Comparison of ENCODE assay signal across 16 mouse cellular contexts in the genomic region with DNA sequence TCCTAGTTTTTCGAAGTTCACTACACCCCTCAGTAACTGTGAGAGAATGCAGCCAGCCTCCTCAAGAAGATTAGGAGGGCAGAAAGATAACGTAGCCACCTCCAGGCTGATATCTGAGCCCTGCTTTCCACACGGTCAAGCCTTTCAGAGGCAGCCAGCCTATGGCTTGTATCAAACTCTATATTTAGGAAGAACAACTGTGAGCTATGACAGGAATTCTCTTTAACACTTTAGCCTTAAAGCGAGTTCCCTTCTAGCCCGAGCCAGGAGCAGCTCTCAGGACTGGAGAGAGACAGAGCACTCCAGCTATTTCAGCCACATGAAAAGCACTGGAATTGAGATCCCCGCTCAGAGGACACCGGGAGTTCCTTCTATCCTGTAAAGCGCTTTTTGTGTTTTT. TPM values are rescaled to one million over a fixed set of nuclear protein-coding genes. Genes with fewer than 3 reads are reported as not detected.
DNase-seq lines count a peak whose midpoint lies in the region; ATAC-seq and TF ChIP-seq lines count a peak whose summit lies in the region.
"Had no signal": no experiment of that assay in that cellular context is flagged by ENCODE, and none has a peak within 500 bp of the region (broad histone marks: within the 10 kb centered on the region; RNA-seq: fewer than 3 reads in every experiment).

A gene (plus strand): TSS at position 49 of the 400 bp plus-strand sequence.

- H3K27ac ChIP-seq in testis, adult 2 months (ENCODE audit: control insufficient read depth, insufficient read depth, low read depth, low read length), result peak within 1 kb of the TSS; percentile 14
- peak within 1 kb of the TSS; percentile 97 for H3K27ac ChIP-seq in heart, embryonic 16.5 days (ENCODE audit: low read length)
- H3K27ac ChIP-seq in forebrain, postnatal 0 days (ENCODE audit: low read depth, low read length), result no peak within 1 kb of the TSS
- no peak within 1 kb of the TSS for H3K27ac ChIP-seq in neural tube, embryonic 15.5 days (replicated peaks)
- H3K27ac ChIP-seq: kidney, embryonic 15.5 days had no signal

- peak within 1 kb of the TSS; percentile 3 for H3K4me3 ChIP-seq in testis, adult 2 months (ENCODE audit: control insufficient read depth, low read depth, low read length)
- peak within 1 kb of the TSS; percentile 54 for H3K4me3 ChIP-seq in heart, embryonic 16.5 days (ENCODE audit: low read length)
- no peak within 1 kb of the TSS for H3K4me3 ChIP-seq in forebrain, postnatal 0 days (ENCODE audit: low read depth, low read length)
- no peak within 1 kb of the TSS for H3K4me3 ChIP-seq in neural tube, embryonic 15.5 days (replicated peaks)
- H3K4me3 ChIP-seq: erythroblast, embryonic 14.5 days; kidney, embryonic 15.5 days had no signal

- no peaks in the 10 kb centered on the region for H3K36me3 ChIP-seq in testis, adult 2 months (ENCODE audit: control insufficient read depth, insufficient read depth, low read length)
- H3K36me3 ChIP-seq in heart, embryonic 16.5 days (ENCODE audit: control insufficient read depth, insufficient read depth), result no peaks in the 10 kb centered on the region
- H3K36me3 ChIP-seq in forebrain, postnatal 0 days (ENCODE audit: insufficient read depth), result no peaks in the 10 kb centered on the region
- no peaks in the 10 kb centered on the region for H3K36me3 ChIP-seq in neural tube, embryonic 15.5 days
- H3K36me3 ChIP-seq: kidney, embryonic 15.5 days had no signal

- H3K4me2 ChIP-seq in heart, embryonic 16.5 days (ENCODE audit: low read depth, low read length), result peak within 1 kb of the TSS; percentile 42
- no peak within 1 kb of the TSS for H3K4me2 ChIP-seq in forebrain, postnatal 0 days (ENCODE audit: low read depth)
- no peak within 1 kb of the TSS for H3K4me2 ChIP-seq in neural tube, embryonic 15.5 days
- H3K4me2 ChIP-seq: kidney, embryonic 15.5 days; liver, embryonic 11.5 days had no signal

- no peak for TF ChIP-seq POLR2A in testis, adult 2 months (IDR thresholded peaks at IDR 0.05; ENCODE audit: control insufficient read depth, low read depth, low read length)

- H3K4me1 ChIP-seq in testis, adult 2 months (ENCODE audit: control insufficient read depth, insufficient read depth, low read length), result no peaks in the 10 kb centered on the region
- no peaks in the 10 kb centered on the region for H3K4me1 ChIP-seq in heart, embryonic 16.5 days (ENCODE audit: control insufficient read depth, insufficient read depth, low read length)
- H3K4me1 ChIP-seq in forebrain, postnatal 0 days (ENCODE audit: insufficient read depth), result no peaks in the 10 kb centered on the region
- H3K4me1 ChIP-seq in neural tube, embryonic 15.5 days, result no peaks in the 10 kb centered on the region
- H3K4me1 ChIP-seq: kidney, embryonic 15.5 days had no signal

- 32% methylated on average over 8 of the region's 8 CpGs for WGBS in heart, embryonic 16.5 days
- WGBS in forebrain, postnatal 0 days, result 69% methylated on average over 8 of the region's 8 CpGs
- 82% methylated on average over 8 of the region's 8 CpGs for WGBS in neural tube, embryonic 15.5 days

- ATAC-seq in heart, embryonic 16.5 days (replicated peaks; ENCODE audit: extremely low read depth, insufficient read depth, low FRiP score), result peak; percentile 83
- ATAC-seq in forebrain, postnatal 0 days, result no peak
- no peak for ATAC-seq in neural tube, embryonic 15.5 days (ENCODE audit: low FRiP score)
- ATAC-seq: CD4-positive, CD25-positive, alpha-beta regulatory T cell, adult 4 months had no signal

- no peaks in the 10 kb centered on the region for H3K27me3 ChIP-seq in testis, adult 2 months (ENCODE audit: control insufficient read depth, insufficient read depth, low read length)
- H3K27me3 ChIP-seq in heart, embryonic 16.5 days (ENCODE audit: control insufficient read depth, insufficient read depth, low read length), result no peaks in the 10 kb centered on the region
- no peaks in the 10 kb centered on the region for H3K27me3 ChIP-seq in forebrain, postnatal 0 days (ENCODE audit: insufficient read depth, low read length)
- no peaks in the 10 kb centered on the region for H3K27me3 ChIP-seq in neural tube, embryonic 15.5 days (replicated peaks)

- intact Hi-C loops in gastrocnemius, postnatal 36 days (cut with DNase I), result no loop called here

- no peaks in the 10 kb centered on the region for H3K9me3 ChIP-seq in heart, embryonic 16.5 days (replicated peaks; ENCODE audit: control insufficient read depth, low read length)
- H3K9me3 ChIP-seq in forebrain, postnatal 0 days (ENCODE audit: low read length), result no peaks in the 10 kb centered on the region
- H3K9me3 ChIP-seq in neural tube, embryonic 15.5 days (replicated peaks), result no peaks in the 10 kb centered on the region
- H3K9me3 ChIP-seq: kidney, embryonic 15.5 days had no signal

- peak within 1 kb of the TSS; percentile 73 for H3K9ac ChIP-seq in heart, embryonic 16.5 days (ENCODE audit: low read length)
- no peak within 1 kb of the TSS for H3K9ac ChIP-seq in forebrain, postnatal 0 days
- no peak within 1 kb of the TSS for H3K9ac ChIP-seq in neural tube, embryonic 15.5 days (replicated peaks)
- H3K9ac ChIP-seq: kidney, embryonic 15.5 days had no signal

- no peak for TF ChIP-seq CTCF in testis, adult 2 months (IDR thresholded peaks at IDR 0.05; ENCODE audit: control insufficient read depth, insufficient read depth, insufficient replicate concordance, low read depth, low read length)
- TF ChIP-seq CTCF in forebrain, postnatal 0 days (IDR thresholded peaks at IDR 0.05; ENCODE audit: low read depth), result no peak

- no peak for DNase-seq in testis, postnatal 10 days (ENCODE audit: low spot score)
- DNase-seq in gastrocnemius, postnatal 36 days, result no peak
- DNase-seq in forebrain, postnatal 0 days, result no peak
- DNase-seq in urinary bladder, adult 2 months (ENCODE audit: low spot score), result no peak
- no peak for DNase-seq in ovary, postnatal 10 days (ENCODE audit: low spot score)
- DNase-seq: cerebellum, postnatal 10 days; layer of hippocampus, postnatal 36 days; thymus, postnatal 25 days had no signal

RNA-seq across cellular contexts. Expression of the gene that starts here (rescaled TPM):
- 12.0 and 18.5 TPM in 2 replicates for polyA plus RNA-seq in testis, adult 2 months (2012; rRNA removed)
- 100 to 1,000 TPM; 281 to 289 TPM for total RNA-seq in gastrocnemius, postnatal 36 days (2021)
- polyA plus RNA-seq in heart, embryonic 16.5 days (2015; fragmentation: Nextera tagmentation; extraction: Ambion mirVana), result 745 and 790 TPM in 2 replicates
- 0.15 TPM in 1 of 2 replicates, not detected in the other for total RNA-seq in forebrain, postnatal 0 days (2014; rRNA removed)
- polyA plus RNA-seq in forebrain, postnatal 0 days (2015; fragmentation: Nextera tagmentation; extraction: Ambion mirVana), result not detected in 2 replicates
- polyA plus RNA-seq in neural tube, embryonic 15.5 days (2015; fragmentation: Nextera tagmentation; extraction: Ambion mirVana), result 2.9 and 4.5 TPM in 2 replicates
- polyA plus RNA-seq in urinary bladder, adult 2 months (2012; rRNA removed), result 0.17 and 0.18 TPM in 2 replicates
- total RNA-seq: granulocyte monocyte progenitor cell, adult 5-6 weeks; layer of hippocampus, postnatal 36 days had no signal
- polyA plus RNA-seq: CD4-positive, CD25-positive, alpha-beta regulatory T cell, adult 4 months; erythroblast, embryonic 14.5 days had no signal

Comparison
In these comparisons a context has a peak if more than half of its experiments do, and no peak if none do; other contexts are left out.
1. RNA of the gene that starts here (total RNA-seq): 281 to 289 TPM in gastrocnemius, postnatal 36 days; 0.15 TPM in forebrain, postnatal 0 days; every median in the first group is over 100 times any median in the second.
2. RNA of the gene that starts here (polyA plus RNA-seq): 745 to 790 TPM in heart, embryonic 16.5 days; 12.0 to 18.5 TPM in testis, adult 2 months, 2.9 to 4.5 TPM in neural tube, embryonic 15.5 days, 0.17 to 0.18 TPM in urinary bladder, adult 2 months and not detected in forebrain, postnatal 0 days; every median in the first group is over 10 times any median in the second.
3. H3K27ac ChIP-seq: peak in testis, adult 2 months (single experiment) and heart, embryonic 16.5 days (single experiment); none in forebrain, postnatal 0 days (single experiment) and neural tube, embryonic 15.5 days (single experiment).
4. H3K4me3 ChIP-seq: peak in testis, adult 2 months (single experiment) and heart, embryonic 16.5 days (single experiment); none in forebrain, postnatal 0 days (single experiment) and neural tube, embryonic 15.5 days (single experiment).